Mouse (Mus musculus) forebrain, embryonic 13.5 days (tissue): ENCODE results near the gene Aspg. TPM values are rescaled to one million over a fixed set of nuclear protein-coding genes. Genes with fewer than 3 reads are reported as not detected.

Experiments
- ATAC-seq: fragments of 200-750 bp; cut with Nextera tagmentation; 2 replicates; pipeline ENCODE4 v1.8.0; 2017
- H3K27ac ChIP-seq: fragments of 300-500 bp; sonication (generic); 2 replicates; pipeline ENCODE4 v1.5.1; 2015; ENCODE audit warnings: inconsistent platforms, mild to moderate bottlenecking, moderate library complexity
- H3K27me3 ChIP-seq: fragments of 300-500 bp; sonication (generic); 2 replicates; pipeline ENCODE4 v1.6.1; 2015; ENCODE audit warnings: mild to moderate bottlenecking, inconsistent platforms
- H3K36me3 ChIP-seq: fragments of 300-500 bp; sonication (generic); 2 replicates; pipeline ENCODE4 v1.6.1; 2015; ENCODE audit warnings: mild to moderate bottlenecking, inconsistent platforms; ENCODE audit not compliant: poor library complexity, severe bottlenecking
- H3K4me1 ChIP-seq: fragments of 300-500 bp; sonication (generic); 2 replicates; pipeline ENCODE4 v1.6.1; 2015; ENCODE audit warnings: inconsistent platforms
- H3K4me2 ChIP-seq: fragments of 300-500 bp; sonication (generic); 2 replicates; pipeline ENCODE4 v1.6.1; 2015; ENCODE audit warnings: inconsistent platforms, mild to moderate bottlenecking, moderate library complexity
- H3K4me3 ChIP-seq: fragments of 300-500 bp; sonication (generic); 2 replicates; pipeline ENCODE4 v1.5.1; 2015; ENCODE audit warnings: mild to moderate bottlenecking, inconsistent platforms
- H3K9ac ChIP-seq: fragments of 300-500 bp; sonication (generic); 2 replicates; pipeline ENCODE4 v1.6.1; 2015; ENCODE audit warnings: mild to moderate bottlenecking, inconsistent platforms
- H3K9me3 ChIP-seq: fragments of 300-500 bp; sonication (generic); replicated peaks from 2 replicates; pipeline ENCODE4 v1.6.1; 2016; ENCODE audit warnings: inconsistent platforms
- WGBS: fragments of 180-500 bp; shearing (Covaris S2); methylation state at CpG from one replicate; pipeline ENCODE4 v1.1.7; 2015; 5-methylcytosine and 5-hydroxymethylcytosine counted together
- polyA plus RNA-seq: library from polyadenylated mRNA; unstranded; fragments of >200 nt; fragmentation: Nextera tagmentation; extraction: Ambion mirVana; gene quantifications from 2 replicates; pipeline ENCODE4 v1.2.1, GENCODE M21; 2015

The Aspg gene
- 0.08 and 0.15 TPM in 2 replicates for polyA plus RNA-seq

- H3K9me3 ChIP-seq, result no peaks in the 10 kb centered on the region
- no peak within 1 kb of the TSS for H3K4me3 ChIP-seq
- H3K4me2 ChIP-seq, result peak within 1 kb of the TSS; percentile 30
- no peaks in the 10 kb centered on the region for H3K36me3 ChIP-seq
- H3K4me1 ChIP-seq, result peaks cover 9% of the 10 kb centered on the region; the same call in 1 of the 2 replicates
- no peak within 1 kb of the TSS for H3K9ac ChIP-seq
- no peak within 1 kb of the TSS for H3K27ac ChIP-seq
- 0 out of 2 replicates have a peak, but pooled peaks have one; percentile 19 for ATAC-seq
- WGBS, result 1% methylated on average over 14 of the region's 14 CpGs
- H3K27me3 ChIP-seq, result peaks cover 20% of the 10 kb centered on the region
Measured at GRCm38 (mm10) chr12:112106541-112106971, at the start of gene Aspg. Gene Aspg, plus strand, starts transcription at chr12:112106679.

GRCm38 (mm10) chr12:112077651-112078050, 28.8 kb upstream of the Aspg start:
- no peaks in the 10 kb centered on the region for H3K27me3 ChIP-seq
- H3K9me3 ChIP-seq, result no peaks in the 10 kb centered on the region
- WGBS, result 10% methylated on average over 6 of the region's 6 CpGs
- no peak overlapping the region for H3K4me3 ChIP-seq
- H3K36me3 ChIP-seq, result no peaks in the 10 kb centered on the region
- no peak overlapping the region for H3K9ac ChIP-seq
- H3K27ac ChIP-seq, result no peak overlapping the region
- H3K4me1 ChIP-seq, result no peaks in the 10 kb centered on the region
- H3K4me2 ChIP-seq, result no peak overlapping the region
- 0 out of 2 replicates have a peak, but pooled peaks have one; percentile 50 for ATAC-seq

- Histone ChIP-seq H3K4me3 (no peak overlapping the region), H3K36me3 (no peaks in the 10 kb centered on the region), H3K4me1 (no peaks in the 10 kb centered on the region), H3K9ac (no peak overlapping the region), H3K9me3 (no peaks in the 10 kb centered on the region), H3K27ac (no peak overlapping the region), H3K27me3 (no peaks in the 10 kb centered on the region), H3K4me2 (no peak overlapping the region)
- ATAC-seq, result no peak
- WGBS, result 82% methylated on average over 8 of the region's 8 CpGs
Measured at GRCm38 (mm10) chr12:112079911-112080310, 26.6 kb upstream of the Aspg start.

GRCm38 (mm10) chr12:112080911-112081310, 25.6 kb upstream of the Aspg start:
- ATAC-seq, result no peak
- Histone ChIP-seq H3K4me3 (no peak overlapping the region), H3K36me3 (no peaks in the 10 kb centered on the region), H3K9ac (no peak overlapping the region), H3K4me1 (no peaks in the 10 kb centered on the region), H3K27me3 (no peaks in the 10 kb centered on the region), H3K4me2 (no peak overlapping the region), H3K27ac (no peak overlapping the region), H3K9me3 (no peaks in the 10 kb centered on the region)
- 92% methylated on average over 4 of the region's 4 CpGs for WGBS

GRCm38 (mm10) chr12:112082241-112082640, 24.2 kb upstream of the Aspg start:
- ATAC-seq, result no peak

GRCm38 (mm10) chr12:112086250-112086649, 20.2 kb upstream of the Aspg start:
- no peak for ATAC-seq
- H3K4me3 ChIP-seq, result no peak overlapping the region
- no peak overlapping the region for H3K9ac ChIP-seq
- no peaks in the 10 kb centered on the region; the same call in 1 of the 2 replicates for H3K27me3 ChIP-seq
- H3K27ac ChIP-seq, result no peak overlapping the region
- H3K4me1 ChIP-seq, result no peaks in the 10 kb centered on the region
- H3K4me2 ChIP-seq, result no peak overlapping the region
- 82% methylated on average over 3 of the region's 3 CpGs for WGBS
- no peaks in the 10 kb centered on the region for H3K36me3 ChIP-seq
- H3K9me3 ChIP-seq, result no peaks in the 10 kb centered on the region

More at GRCm38 (mm10) chr12:112082241-112082640, 24.2 kb upstream of the Aspg start:
- H3K4me2 ChIP-seq, result no peak overlapping the region
- H3K4me1 ChIP-seq, result no peaks in the 10 kb centered on the region
- no peak overlapping the region for H3K27ac ChIP-seq
- no peak overlapping the region for H3K9ac ChIP-seq
- H3K27me3 ChIP-seq, result no peaks in the 10 kb centered on the region
- H3K36me3 ChIP-seq, result no peaks in the 10 kb centered on the region
- H3K4me3 ChIP-seq, result no peak overlapping the region
- WGBS, result 54% methylated on average over 1 of the region's 1 CpGs
- no peaks in the 10 kb centered on the region for H3K9me3 ChIP-seq

GRCm38 (mm10) chr12:112086726-112087125, 19.8 kb upstream of the Aspg start:
- H3K4me1 ChIP-seq, result no peaks in the 10 kb centered on the region
- peaks cover 3% of the 10 kb centered on the region; the same call in 1 of the 2 replicates for H3K27me3 ChIP-seq
- no peaks in the 10 kb centered on the region for H3K36me3 ChIP-seq
- no peak overlapping the region for H3K4me2 ChIP-seq
- ATAC-seq, result no peak
- no peak overlapping the region for H3K9ac ChIP-seq
- H3K27ac ChIP-seq, result no peak overlapping the region
- H3K4me3 ChIP-seq, result no peak overlapping the region
- H3K9me3 ChIP-seq, result no peaks in the 10 kb centered on the region
- WGBS, result 78% methylated on average over 6 of the region's 6 CpGs

GRCm38 (mm10) chr12:112088609-112089324, 17.7 kb upstream of the Aspg start:
- no peak for ATAC-seq
- no peak overlapping the region for H3K9ac ChIP-seq
- H3K4me1 ChIP-seq, result no peaks in the 10 kb centered on the region
- H3K36me3 ChIP-seq, result no peaks in the 10 kb centered on the region
- no peak overlapping the region for H3K27ac ChIP-seq
- WGBS, result 76% methylated on average over 12 of the region's 12 CpGs
- no peak overlapping the region for H3K4me3 ChIP-seq
- H3K27me3 ChIP-seq, result peaks cover 5% of the 10 kb centered on the region; the same call in 1 of the 2 replicates
- H3K9me3 ChIP-seq, result no peaks in the 10 kb centered on the region
- no peak overlapping the region for H3K4me2 ChIP-seq

- peak overlapping the region; percentile 32; the same call in 1 of the 2 replicates for H3K4me2 ChIP-seq
- H3K27ac ChIP-seq, result no peak overlapping the region
- no peaks in the 10 kb centered on the region for H3K4me1 ChIP-seq
- H3K27me3 ChIP-seq, result peaks cover 5% of the 10 kb centered on the region; the same call in 1 of the 2 replicates
- H3K4me3 ChIP-seq, result no peak overlapping the region
- ATAC-seq, result peak; percentile 58; the same call in 1 of the 2 replicates
- 8% methylated on average over 12 of the region's 12 CpGs for WGBS
- 0 out of 2 replicates have a peak overlapping the region, but pooled peaks have one; percentile 8 for H3K9ac ChIP-seq
- no peaks in the 10 kb centered on the region for H3K9me3 ChIP-seq
- no peaks in the 10 kb centered on the region for H3K36me3 ChIP-seq
Measured at GRCm38 (mm10) chr12:112091054-112091453, 15.4 kb upstream of the Aspg start.

- Histone ChIP-seq H3K4me1 (no peaks in the 10 kb centered on the region), H3K4me2 (no peak overlapping the region), H3K9me3 (no peaks in the 10 kb centered on the region), H3K27ac (no peak overlapping the region), H3K4me3 (no peak overlapping the region), H3K27me3 (peaks cover 5% of the 10 kb centered on the region; the same call in 1 of the 2 replicates), H3K36me3 (no peaks in the 10 kb centered on the region), H3K9ac (no peak overlapping the region)
- 88% methylated on average over 8 of the region's 8 CpGs for WGBS
- no peak for ATAC-seq
Measured at GRCm38 (mm10) chr12:112094261-112094880, 12.1 kb upstream of the Aspg start.

- peaks cover 5% of the 10 kb centered on the region; the same call in 1 of the 2 replicates for H3K27me3 ChIP-seq
- 83% methylated on average over 13 of the region's 13 CpGs for WGBS
- H3K9me3 ChIP-seq, result no peaks in the 10 kb centered on the region
- H3K27ac ChIP-seq, result no peak overlapping the region
- no peaks in the 10 kb centered on the region for H3K36me3 ChIP-seq
- ATAC-seq, result no peak
- no peak overlapping the region for H3K4me3 ChIP-seq
- H3K4me1 ChIP-seq, result no peaks in the 10 kb centered on the region
- H3K4me2 ChIP-seq, result no peak overlapping the region
- H3K9ac ChIP-seq, result no peak overlapping the region
Measured at GRCm38 (mm10) chr12:112096051-112096732, 10.3 kb upstream of the Aspg start.

- ATAC-seq, result no peak
- no peaks in the 10 kb centered on the region for H3K9me3 ChIP-seq
- no peak overlapping the region for H3K27ac ChIP-seq
- H3K4me2 ChIP-seq, result no peak overlapping the region
- WGBS, result 78% methylated on average over 8 of the region's 8 CpGs
- peaks cover 2% of the 10 kb centered on the region; the same call in 1 of the 2 replicates for H3K27me3 ChIP-seq
- no peak overlapping the region for H3K9ac ChIP-seq
- no peaks in the 10 kb centered on the region for H3K36me3 ChIP-seq
- H3K4me3 ChIP-seq, result no peak overlapping the region
- H3K4me1 ChIP-seq, result no peaks in the 10 kb centered on the region
Measured at GRCm38 (mm10) chr12:112096733-112097117, 9.8 kb upstream of the Aspg start.
